Mouse (Mus musculus): ENCODE measurements around the gene Ptgs1. TPM values are rescaled to one million over a fixed set of nuclear protein-coding genes. Genes with fewer than 3 reads are reported as not detected.

The Ptgs1 gene
- polyA plus RNA-seq, 1 experiment = 16.0 TPM

DNA sequence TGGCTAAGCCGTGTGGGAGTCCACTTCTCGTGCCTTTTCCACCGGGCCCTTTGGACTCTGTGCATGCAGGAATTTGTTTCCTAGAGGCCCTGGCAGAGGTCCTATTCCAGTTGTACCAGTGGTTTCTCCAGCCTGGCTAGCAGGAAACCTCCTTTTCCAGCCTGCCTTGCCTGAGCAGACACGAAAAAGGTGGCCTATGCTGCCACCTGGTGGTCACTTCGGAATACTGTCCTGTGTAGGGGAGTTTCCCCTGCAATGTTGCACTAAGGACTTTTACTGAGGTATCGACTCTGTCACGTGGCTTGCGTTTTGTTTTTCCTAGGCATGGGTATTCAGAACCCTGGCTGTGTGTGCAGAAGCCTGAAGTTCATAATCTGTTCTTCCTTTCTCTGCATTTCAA lies 16.2 kb upstream of the Ptgs1 start:
- peak; percentile 67 to 95 for DNase-seq (ENCODE audit: extremely low spot score in 1 of 2, low spot score in 1 of 2)

DNA sequence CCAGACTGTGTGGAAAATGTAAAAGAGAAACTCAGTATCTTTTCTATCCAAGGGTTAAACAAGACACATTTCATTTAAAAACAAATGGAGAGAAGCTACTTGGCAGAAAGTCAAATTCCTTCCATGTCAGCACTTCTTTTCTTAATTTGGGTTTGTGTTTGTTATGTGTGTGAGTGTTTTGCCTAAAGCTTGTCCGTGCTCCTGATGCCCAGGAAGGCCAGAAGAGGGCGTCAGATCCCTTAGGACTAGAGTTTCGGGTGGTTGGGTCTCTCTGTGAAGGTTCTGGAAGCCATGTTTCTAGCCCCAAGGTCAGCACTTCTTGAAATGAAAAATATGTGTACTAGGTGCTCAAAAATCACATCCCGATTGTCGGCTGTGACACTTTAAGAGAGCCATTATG lies 15.8 kb upstream of the Ptgs1 start:
- DNase-seq (ENCODE audit: extremely low spot score in 1 of 2, low spot score in 1 of 2) = no peak

DNA sequence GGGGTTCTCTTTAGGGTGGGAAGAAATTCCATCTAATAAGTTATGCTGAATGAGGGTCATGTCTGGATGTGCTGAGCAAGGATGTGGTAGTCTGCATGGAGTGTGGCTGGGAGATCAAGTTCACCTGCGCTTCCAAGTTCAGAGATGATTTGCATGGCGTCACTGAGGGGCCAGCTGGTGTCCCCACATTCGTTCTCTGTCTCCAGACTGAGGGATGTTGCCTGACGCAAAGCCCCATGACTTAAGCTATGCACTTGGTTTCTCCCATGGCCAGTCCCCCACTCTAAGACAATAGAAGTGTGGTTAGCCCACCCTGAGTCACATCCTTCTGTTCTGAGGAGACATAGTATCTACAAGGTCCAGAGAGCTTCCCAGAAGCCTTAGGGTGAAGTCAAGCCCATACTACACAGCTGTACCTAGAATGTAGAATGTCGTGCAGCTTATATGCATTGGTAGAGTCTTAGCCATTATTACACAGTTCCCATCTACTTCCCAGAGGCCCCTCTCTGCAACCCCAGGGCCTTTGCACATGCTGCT lies 15.0 kb upstream of the Ptgs1 start:
- no peak for DNase-seq (ENCODE audit: extremely low spot score in 1 of 2, low spot score in 1 of 2)

DNA sequence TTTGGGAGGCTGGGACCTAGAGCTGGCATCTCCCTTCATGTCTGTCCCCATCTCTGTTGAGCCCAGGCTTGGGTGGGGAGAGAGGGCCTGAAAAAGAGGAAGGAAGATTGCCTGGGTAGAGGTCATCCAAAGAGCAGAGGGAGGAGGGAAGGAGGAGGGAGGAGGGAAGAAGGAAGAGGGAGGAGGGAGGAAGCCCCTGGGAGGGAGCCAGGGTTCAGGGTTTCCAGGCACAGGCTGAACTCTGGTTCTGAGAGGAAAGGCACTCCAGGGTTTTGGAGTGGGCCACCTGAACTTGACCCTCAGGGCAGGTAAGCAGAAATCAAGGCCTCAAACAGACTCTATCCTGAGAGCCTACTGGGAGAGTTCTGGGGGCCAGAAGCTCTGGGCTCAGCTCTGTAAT lies 13.7 kb upstream of the Ptgs1 start:
- no peak for DNase-seq (ENCODE audit: extremely low spot score in 1 of 2, low spot score in 1 of 2)

DNA sequence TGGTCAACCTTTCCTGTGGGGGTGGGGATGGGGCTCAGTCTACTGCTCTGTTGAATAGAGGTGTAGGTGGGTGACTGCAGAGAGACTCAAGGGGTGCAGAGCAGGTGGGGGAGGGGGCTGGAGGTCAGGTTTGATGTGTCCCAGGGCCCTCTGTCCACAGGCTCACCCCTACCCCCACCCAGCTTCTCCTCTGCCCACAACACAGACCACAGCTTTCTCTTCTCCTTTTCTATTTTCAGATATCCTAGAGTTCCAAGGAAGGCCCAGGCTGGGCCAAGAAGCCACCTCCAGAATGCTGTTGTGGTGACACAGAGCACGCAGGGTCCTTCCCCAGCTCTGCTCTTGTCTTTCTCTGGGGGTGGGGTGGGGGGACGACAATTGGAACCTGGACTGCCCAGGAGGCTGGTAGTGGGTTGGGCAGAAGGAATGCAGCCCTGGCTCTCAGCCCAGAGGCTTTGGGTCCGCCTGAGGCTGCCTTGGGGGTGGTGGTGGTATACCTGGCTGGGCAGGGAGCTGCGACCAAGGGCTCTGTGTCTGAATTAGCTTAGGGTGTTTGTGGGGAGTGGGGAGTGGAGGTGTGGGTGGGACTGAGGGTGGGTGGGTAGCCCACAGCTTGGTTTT lies 13.2 kb upstream of the Ptgs1 start:
- DNase-seq (ENCODE audit: extremely low spot score in 1 of 2, low spot score in 1 of 2) = no peak

DNA sequence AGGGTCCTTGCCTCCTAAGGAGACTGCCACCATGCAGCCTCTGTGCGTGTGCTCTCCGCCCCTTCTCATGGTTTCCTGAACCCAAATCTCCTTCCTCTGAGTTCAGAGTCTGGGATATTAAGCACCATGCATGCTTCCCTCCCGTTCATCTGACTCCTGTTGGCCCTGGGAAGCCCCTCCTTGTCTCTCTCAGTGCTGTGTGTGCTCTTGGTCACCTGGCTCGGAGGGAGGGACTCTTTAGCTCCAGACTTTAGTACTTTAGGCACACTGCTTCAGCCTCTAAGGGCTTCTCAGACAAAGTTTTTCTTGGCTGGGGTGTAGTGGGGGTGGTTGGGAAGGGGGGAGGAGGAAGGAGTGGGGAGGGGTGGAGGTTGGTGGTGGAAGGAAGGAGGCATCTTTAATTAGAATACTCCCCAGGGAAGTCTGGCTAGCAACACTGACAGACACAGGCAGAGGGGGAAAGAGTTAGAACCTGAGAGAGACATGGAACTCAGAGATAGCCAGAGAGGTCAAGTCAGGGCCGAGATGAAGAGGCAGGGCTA lies 12.5 kb upstream of the Ptgs1 start:
- DNase-seq (ENCODE audit: extremely low spot score in 1 of 2, low spot score in 1 of 2) = no peak

DNA sequence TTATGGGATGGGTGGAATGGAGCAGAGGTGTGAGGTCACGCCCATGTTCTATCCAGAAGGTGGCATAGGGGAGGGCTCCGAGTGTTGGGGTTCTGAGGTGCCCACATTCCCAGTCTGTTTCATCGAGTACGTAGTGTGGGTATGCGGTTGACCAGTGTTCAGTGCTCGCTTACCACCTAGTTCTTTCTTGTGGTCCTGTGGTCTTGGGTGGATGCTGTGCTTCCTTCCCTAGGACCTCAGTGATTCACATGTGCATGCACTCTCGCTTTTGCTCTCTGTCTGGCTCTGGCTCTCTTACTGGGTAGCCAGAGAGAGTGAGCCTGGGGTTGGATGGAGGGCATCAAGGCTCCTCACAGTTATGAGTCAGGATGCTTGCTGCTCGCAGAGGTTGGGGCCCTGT lies 10.1 kb upstream of the Ptgs1 start:
- no peak for DNase-seq (ENCODE audit: extremely low spot score in 1 of 2, low spot score in 1 of 2)

DNA sequence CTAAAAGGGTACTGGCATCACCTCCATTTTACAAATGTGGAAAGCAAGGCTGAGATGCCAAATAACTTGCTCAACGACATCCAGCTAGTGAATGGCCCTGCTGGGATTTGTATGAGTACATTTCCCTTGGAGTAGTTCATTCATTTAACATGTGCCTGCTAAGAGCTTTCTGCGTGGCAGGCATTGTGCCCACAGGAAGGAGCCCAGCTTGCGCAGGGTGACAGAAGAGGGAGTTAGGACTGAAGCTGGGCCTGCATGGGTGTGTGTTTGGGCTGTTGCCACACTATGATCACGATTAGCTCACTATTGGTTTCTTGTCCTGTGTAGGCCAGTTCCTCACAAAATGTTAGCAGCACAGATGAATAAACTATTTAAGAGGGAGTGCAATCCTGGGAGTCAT lies 9.3 kb upstream of the Ptgs1 start:
- DNase-seq (ENCODE audit: extremely low spot score in 1 of 2, low spot score in 1 of 2) = no peak

DNA sequence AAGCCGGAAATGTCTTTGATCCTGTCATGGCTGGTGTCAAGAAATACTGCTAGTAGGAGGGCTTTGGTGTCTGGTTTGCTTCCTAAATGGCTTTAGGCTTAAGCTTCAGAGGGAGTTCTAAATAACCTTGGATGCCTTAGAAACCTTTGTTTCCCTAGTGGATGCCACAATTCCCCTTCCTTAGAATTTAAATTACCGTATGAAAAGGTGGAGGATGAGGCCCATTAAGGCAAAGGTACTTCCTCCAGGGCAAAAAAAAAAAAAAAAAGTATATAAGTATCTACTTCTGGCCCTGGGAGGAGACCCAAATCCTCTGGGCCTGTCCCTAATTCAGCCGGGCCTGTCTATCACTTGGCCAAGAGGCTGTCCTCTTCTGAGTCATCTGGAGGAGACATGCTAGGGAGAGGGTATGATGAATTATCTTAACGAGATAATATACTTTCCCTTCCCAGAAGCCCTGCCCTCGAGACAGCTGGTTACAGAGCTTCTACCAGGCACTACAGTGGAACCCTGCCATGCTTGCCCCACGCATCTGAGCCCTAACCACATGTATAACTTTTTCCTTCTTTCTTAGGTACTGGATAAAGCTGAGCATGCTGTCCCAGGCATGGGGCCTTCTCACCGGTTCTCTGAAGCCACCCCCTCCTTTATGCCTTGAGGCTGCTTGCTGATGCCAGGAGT lies 7.9 kb upstream of the Ptgs1 start:
- no peak for DNase-seq (ENCODE audit: extremely low spot score in 1 of 2, low spot score in 1 of 2)

DNA sequence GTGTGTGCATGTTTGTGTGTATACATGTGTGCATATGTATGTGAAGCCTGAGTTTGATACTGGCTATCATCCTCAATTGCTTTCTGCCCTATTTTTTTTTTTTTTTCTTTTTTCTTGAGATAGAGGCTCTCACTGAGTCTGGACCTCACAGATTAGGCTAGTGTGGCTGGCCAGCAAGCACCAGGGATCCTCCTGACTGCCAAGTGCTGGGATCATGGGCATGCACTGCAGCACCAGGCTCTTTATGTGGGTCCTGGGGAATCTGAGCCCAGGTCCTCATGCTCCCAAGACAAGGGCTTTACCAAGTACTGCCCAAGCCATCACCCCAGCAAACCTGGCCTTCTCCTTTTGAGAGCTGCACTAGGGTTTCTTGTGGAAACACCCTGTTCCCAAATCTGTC lies 6.8 kb upstream of the Ptgs1 start:
- DNase-seq (ENCODE audit: extremely low spot score in 1 of 2, low spot score in 1 of 2) = no peak

DNA sequence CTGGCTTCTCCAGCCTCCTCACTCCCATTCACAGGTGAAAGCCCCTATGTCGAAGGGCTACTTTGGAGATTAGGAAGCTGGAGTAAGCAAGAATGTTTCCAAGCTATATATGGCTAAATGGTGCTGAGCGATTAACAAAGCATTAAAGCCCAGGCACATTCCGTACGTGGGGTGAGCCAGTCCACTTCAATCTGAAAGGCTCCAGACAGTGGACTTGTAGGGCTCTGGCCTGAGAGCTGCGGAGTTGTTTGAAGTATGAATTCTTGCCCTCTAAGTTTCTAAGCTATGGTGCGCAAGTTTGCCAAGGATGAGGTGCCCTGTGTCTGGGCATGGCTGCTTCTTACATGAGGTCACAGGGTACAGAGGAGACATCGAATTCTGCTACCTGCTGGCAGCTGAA lies 6.1 kb upstream of the Ptgs1 start:
- DNase-seq (ENCODE audit: extremely low spot score in 1 of 2, low spot score in 1 of 2) = no peak

DNA sequence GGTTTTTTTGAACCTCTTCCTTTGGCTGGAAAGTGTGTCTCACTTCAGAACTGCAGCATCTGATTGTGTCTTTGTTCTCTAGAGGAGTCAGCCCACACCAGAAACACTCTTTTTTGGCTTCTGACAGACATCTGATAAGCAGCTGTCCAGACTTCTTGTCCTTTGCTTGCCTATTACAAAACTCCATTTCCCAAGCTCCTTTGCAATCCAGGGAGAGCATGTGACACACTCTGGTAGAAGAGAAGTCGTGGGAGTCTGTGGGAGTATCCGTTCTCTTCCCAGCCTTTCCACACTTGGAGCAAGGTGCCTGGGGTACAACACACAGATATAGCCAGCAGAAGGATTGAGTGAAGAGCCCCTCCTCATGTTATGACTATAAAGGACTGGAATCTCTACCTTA lies 5.6 kb upstream of the Ptgs1 start:
- DNase-seq (ENCODE audit: extremely low spot score in 1 of 2, low spot score in 1 of 2) = no peak

DNA sequence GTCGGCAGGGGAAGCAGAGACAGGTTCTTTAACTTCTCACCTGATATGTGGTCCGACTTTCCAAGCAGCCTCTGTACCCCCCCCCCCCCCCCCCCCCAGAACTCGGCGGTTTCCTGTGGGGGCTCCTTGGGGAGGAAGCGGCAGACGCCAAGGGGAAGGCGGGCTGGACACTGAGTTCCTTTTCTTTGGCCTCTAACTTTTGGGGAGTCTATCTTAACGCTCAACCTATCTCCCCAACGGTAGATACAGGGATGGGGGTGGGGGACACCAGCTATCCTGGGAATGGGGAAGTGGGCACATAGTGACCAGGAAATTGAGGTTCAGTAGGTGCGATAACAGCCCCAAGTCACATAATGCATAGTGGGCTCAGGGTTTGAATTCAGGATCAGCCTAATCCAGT lies 741 bp downstream of the Ptgs1 start:
- DNase-seq (ENCODE audit: extremely low spot score in 1 of 2, low spot score in 1 of 2) = no peak

DNA sequence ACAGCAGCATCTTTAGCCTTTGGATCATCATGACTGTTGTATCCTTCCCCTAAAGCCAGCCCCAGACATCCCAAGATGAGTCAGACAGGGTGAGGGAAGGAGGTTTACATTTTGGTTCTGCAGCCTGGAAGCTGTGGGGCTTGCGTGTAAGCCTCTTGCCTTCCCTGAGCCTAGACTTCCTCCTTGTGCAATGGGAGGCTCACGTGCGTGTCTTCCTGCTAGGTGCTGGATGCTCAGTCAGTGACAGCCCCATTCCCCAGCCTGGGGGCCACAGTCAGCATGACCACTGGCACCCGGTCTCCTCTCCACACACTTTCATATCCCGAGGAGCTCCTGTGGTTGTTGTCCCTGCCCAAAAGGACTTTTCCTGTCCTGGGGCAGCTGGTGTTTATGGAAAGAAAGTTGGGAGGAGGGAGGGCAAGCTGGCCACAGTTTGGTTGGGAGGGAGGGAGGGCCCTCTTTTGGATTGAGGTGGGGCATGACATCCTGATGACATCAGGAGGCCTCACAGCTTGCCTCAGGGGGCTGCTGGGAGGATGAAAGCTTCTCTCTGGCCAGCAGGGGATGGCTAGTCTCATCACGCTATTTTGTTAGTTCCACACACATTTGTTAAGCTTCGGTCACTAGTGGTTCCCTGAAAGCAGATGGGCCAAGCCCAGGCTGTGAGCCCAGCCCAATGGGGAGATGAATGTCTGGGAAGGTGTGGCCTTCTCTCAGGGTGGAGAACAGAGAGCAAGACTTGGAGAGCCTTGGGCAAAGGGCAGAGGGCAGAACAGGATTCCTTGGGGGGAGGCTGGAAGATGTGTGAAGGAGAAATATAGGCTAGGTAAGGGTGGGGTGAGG lies 4.5 kb downstream of the Ptgs1 start:
- DNase-seq (ENCODE audit: extremely low spot score in 1 of 2, low spot score in 1 of 2) = no peak

DNA sequence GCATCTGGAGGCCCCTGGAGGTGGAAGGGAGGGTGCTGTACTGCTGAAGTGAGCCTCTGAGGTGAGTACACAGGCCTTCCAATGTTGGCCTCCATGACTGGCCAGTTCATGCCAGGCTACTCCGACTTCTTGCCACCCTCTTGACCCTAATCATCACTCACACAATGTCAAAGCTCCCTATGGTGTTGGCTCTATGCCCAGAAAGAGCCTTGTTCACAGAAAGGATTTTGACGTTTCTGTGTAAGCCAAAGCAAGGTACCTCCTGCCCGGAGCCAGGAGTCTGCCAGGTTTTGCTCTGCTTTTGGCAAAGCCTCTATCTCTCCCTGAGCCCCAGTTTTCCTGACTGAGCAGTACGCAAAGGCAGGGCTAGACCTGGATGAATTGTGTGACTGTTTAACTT lies 5.7 kb downstream of the Ptgs1 start:
- no peak for DNase-seq (ENCODE audit: extremely low spot score in 1 of 2, low spot score in 1 of 2)

DNA sequence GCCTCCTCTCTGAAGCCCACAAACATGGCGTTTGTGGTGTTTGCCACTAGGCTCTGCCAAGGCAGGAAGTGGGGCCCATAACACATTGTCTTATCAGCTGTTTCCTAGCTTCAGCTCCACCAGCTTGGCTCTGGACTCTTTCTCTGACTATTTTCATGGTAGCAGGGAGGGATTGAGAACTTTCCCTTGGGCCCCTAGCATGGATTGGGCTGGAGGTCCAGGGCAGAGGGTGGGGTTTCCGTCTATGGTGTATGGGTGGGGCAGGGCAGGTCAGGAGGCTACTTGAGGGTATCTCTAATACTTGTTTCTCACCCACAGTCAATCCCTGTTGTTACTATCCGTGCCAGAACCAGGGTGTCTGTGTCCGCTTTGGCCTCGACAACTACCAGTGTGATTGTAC lies 6.7 kb downstream of the Ptgs1 start:
- DNase-seq (ENCODE audit: extremely low spot score in 1 of 2, low spot score in 1 of 2) = no peak

DNA sequence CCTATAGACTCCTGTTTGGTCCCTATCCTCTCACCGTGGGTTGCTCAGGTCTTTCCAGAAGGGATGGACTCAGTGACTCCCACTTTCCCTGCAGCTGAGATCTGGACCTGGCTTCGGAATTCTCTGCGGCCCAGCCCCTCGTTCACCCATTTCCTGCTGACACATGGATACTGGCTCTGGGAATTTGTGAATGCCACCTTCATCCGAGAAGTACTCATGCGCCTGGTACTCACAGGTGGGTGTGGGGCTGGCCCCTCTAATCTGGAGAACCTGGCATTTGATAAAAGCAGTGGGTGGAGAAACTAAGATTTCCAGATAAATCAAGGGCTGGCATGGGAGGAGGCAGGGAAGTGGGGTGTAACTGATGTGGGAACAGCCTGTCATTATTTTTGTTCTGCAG lies 7.3 kb downstream of the Ptgs1 start:
- DNase-seq (ENCODE audit: extremely low spot score in 1 of 2, low spot score in 1 of 2) = no peak

DNA sequence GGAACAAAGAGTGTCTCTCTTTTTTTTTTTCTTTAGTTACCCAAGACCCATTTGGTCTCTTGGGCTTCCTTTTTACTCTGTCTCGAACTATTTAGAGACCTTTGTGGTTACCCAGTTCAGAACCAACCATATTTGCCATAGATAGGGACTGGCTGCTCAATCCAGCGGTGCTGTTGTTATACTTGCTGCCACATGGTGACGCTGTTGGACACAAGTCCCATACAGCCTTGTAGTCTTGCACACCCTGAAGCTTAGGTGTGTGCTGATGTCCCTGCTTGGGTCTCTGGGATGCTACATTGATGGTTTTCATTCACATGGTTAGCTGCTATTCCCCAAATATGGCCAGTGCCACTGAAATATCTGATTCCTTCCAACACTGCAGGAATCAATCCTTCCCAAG lies 8.2 kb downstream of the Ptgs1 start:
- no peak for DNase-seq (ENCODE audit: extremely low spot score in 1 of 2, low spot score in 1 of 2)

DNA sequence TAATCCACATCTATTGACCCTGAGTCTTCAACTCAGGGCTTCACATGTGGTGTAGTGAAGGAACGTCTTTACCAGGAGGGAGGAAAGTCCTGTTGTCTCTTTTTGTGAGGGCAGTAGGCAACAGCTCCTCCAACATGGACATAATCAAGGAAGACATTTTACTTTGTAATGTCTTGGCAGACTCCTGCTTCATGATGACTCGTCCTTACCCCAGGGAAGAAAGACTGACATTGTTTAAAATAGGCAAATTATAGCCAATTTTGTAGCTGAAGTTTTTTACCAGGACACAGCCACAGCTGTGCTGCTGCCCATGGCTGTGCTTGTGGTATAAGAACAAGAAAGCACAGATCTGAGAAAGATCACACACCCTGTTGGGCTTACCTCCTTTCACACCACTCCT lies 8.7 kb downstream of the Ptgs1 start:
- no peak for DNase-seq (ENCODE audit: extremely low spot score in 1 of 2, low spot score in 1 of 2)

DNA sequence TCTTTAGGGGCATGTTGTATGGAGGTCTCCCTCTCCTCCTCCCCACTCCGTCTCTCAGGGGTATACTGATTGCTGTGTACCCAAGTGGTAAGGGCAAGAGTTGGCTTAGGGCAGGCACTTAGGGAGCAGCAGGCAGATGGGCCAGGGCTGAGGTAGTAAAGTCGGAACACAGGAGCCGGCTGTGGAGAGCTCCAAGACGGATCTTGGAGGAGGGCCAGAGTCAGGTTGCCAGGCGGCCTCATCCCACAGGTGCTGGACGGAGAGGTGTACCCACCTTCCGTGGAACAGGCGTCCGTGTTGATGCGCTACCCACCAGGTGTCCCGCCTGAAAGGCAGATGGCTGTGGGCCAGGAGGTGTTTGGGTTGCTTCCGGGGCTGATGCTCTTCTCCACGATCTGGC lies 12.3 kb downstream of the Ptgs1 start:
- DNase-seq (ENCODE audit: extremely low spot score in 1 of 2, low spot score in 1 of 2) = no peak

DNA sequence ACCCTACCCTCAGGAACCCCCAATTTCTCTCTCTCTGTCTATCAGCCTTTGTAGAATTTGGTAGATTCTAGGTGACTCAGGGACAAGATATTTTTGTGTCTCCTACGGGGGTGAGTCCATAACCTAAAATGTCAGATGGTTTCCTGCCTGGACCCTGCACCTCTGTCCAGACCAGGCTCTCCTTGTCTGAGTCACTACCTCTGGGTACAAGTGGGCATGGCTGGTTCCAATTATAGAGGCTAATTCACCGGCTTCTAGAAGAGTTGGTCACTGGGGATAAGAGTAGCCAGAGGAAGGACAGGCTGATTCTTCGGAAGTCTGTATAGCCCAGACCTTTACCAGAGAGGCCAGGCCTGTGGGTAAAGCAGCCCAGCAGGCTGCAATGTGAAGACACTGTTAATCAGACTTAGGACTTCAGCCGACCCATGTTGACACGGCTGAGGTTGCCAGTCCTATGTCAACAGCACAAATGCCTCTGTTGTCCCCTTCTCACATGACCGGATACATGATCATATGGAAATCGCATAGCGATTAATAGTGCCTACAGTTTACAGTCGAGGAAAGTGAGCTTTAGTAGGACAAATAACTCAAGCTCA lies 13.2 kb downstream of the Ptgs1 start:
- no peak for DNase-seq (ENCODE audit: extremely low spot score in 1 of 2, low spot score in 1 of 2)
